In the genomic region with DNA sequence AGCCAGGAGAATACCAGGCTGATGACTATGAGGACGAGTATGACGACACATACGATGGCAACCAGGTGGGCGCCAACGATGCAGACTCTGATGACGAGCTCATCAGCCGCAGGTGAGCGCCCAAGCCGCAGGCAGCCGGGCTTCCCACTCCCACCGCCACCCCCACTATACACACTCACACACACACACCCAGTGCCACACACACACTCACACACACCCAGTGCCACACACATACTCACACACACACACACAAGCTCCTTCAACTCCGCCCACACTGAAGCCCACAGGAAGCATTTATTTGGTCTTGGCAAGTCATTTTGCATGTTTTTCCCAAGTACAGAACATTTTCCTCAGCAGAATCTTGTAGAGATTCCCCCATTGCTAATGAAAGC, we compare ENCODE assay signal across 25 mouse cellular contexts. TPM values are rescaled to one million over a fixed set of nuclear protein-coding genes. Genes with fewer than 3 reads are reported as not detected.
A peak's percentile ranks its signal among the peaks of the same experiment; 100 is the strongest.
DNase-seq lines count a peak whose midpoint lies in the region; ATAC-seq lines count a peak whose summit lies in the region.
"Had no signal": no experiment of that assay in that cellular context is flagged by ENCODE, and none has a peak within 500 bp of the region (broad histone marks: within the 10 kb centered on the region; RNA-seq: fewer than 3 reads in every experiment).

No protein-coding gene starts in this region.

- 0 out of 2 replicates have a peak overlapping the region, but pooled peaks have one; percentile 41 for H3K27ac ChIP-seq in midbrain, embryonic 13.5 days
- H3K27ac ChIP-seq in midbrain, embryonic 14.5 days (replicated peaks; ENCODE audit: low read depth, low read length), result no peak overlapping the region
- H3K27ac ChIP-seq: hindbrain, embryonic 15.5 days; kidney, postnatal 0 days; neural tube, embryonic 12.5 days had no signal

- H3K27me3 ChIP-seq in midbrain, embryonic 13.5 days, result no peaks in the 10 kb centered on the region
- no peaks in the 10 kb centered on the region for H3K27me3 ChIP-seq in midbrain, embryonic 14.5 days (ENCODE audit: control insufficient read depth, insufficient read depth, low read length)
- H3K27me3 ChIP-seq: heart, embryonic 12.5 days; hindbrain, embryonic 15.5 days; neural tube, embryonic 12.5 days had no signal

- no peaks in the 10 kb centered on the region for H3K9me3 ChIP-seq in midbrain, embryonic 13.5 days
- no peaks in the 10 kb centered on the region for H3K9me3 ChIP-seq in midbrain, embryonic 14.5 days (ENCODE audit: control insufficient read depth, low read length)
- H3K9me3 ChIP-seq: heart, embryonic 12.5 days; hindbrain, embryonic 15.5 days; neural tube, embryonic 12.5 days had no signal

- no peak overlapping the region for H3K4me2 ChIP-seq in midbrain, embryonic 13.5 days (replicated peaks)
- H3K4me2 ChIP-seq in midbrain, embryonic 14.5 days (ENCODE audit: low read length), result no peak overlapping the region
- H3K4me2 ChIP-seq: heart, embryonic 12.5 days; hindbrain, embryonic 15.5 days; liver, embryonic 11.5 days; neural tube, embryonic 12.5 days had no signal

- H3K4me3 ChIP-seq in midbrain, embryonic 13.5 days (replicated peaks), result no peak overlapping the region
- H3K4me3 ChIP-seq in midbrain, embryonic 14.5 days (replicated peaks; ENCODE audit: low read depth, low read length), result no peak overlapping the region
- H3K4me3 ChIP-seq: heart, embryonic 12.5 days; hindbrain, embryonic 15.5 days; neural tube, embryonic 12.5 days had no signal

- WGBS in midbrain, embryonic 13.5 days, result 87% methylated on average over 12 of the region's 12 CpGs
- WGBS in midbrain, embryonic 14.5 days, result 94% methylated on average over 12 of the region's 12 CpGs

- H3K9ac ChIP-seq in midbrain, embryonic 13.5 days (replicated peaks), result no peak overlapping the region
- no peak overlapping the region for H3K9ac ChIP-seq in midbrain, embryonic 14.5 days (replicated peaks; ENCODE audit: low read length)
- H3K9ac ChIP-seq: heart, embryonic 12.5 days; hindbrain, embryonic 15.5 days; neural tube, embryonic 12.5 days had no signal

- peak; percentile 35 to 52 for DNase-seq in frontal cortex, postnatal 36 days (ENCODE audit: low spot score in 2 of 2)
- DNase-seq in frontal cortex, postnatal 14 days (ENCODE audit: low spot score in 2 of 2), result no peak
- no peak for DNase-seq in midbrain, embryonic 14.5 days
- peak; percentile 48 to 56 for DNase-seq in left cerebral cortex, postnatal 36 days (ENCODE audit: low spot score in 2 of 2)
- peak; percentile 49 for DNase-seq in right cerebral cortex, postnatal 25 days
- DNase-seq in natural killer cell, adult 2 months (ENCODE audit: low spot score in 2 of 2), result no peak
- no peak for DNase-seq in lung, adult 18-20 months
- DNase-seq: cerebellum, adult 11 months; thymus, adult 2 months had no signal

- H3K4me1 ChIP-seq in midbrain, embryonic 13.5 days (replicated peaks), result peaks cover 4% of the 10 kb centered on the region; the same call in 1 of the 2 replicates
- H3K4me1 ChIP-seq in midbrain, embryonic 14.5 days (ENCODE audit: control insufficient read depth, insufficient read depth, low read length), result no peaks in the 10 kb centered on the region
- H3K4me1 ChIP-seq: hindbrain, embryonic 15.5 days; neural tube, embryonic 12.5 days had no signal

- ATAC-seq in midbrain, embryonic 13.5 days, result no peak
- ATAC-seq in midbrain, embryonic 14.5 days (ENCODE audit: low FRiP score, low TSS enrichment), result no peak
- ATAC-seq: intestine, embryonic 16.5 days; lung, postnatal 0 days; midbrain, embryonic 16.5 days had no signal

- intact Hi-C loops in left cerebral cortex, postnatal 36 days (cut with DNase I), result no loop called here

- H3K36me3 ChIP-seq in midbrain, embryonic 13.5 days, result peaks cover 89% of the 10 kb centered on the region
- H3K36me3 ChIP-seq in midbrain, embryonic 14.5 days (ENCODE audit: control insufficient read depth, insufficient read depth, low read length), result peaks cover 78% of the 10 kb centered on the region

RNA-seq across cellular contexts. Expression of gene Uqcr10, which starts 24.7 kb away (rescaled TPM):
- 524 and 547 TPM in 2 replicates for polyA plus RNA-seq in midbrain, embryonic 13.5 days (2015; fragmentation: Nextera tagmentation; extraction: Ambion mirVana)
- polyA plus RNA-seq in midbrain, embryonic 14.5 days (2014; fragmentation: Nextera tagmentation; extraction: Ambion mirVana), result 495 and 649 TPM in 2 replicates
- 100 to 1,000 TPM; 360 to 388 TPM for total RNA-seq in left cerebral cortex, postnatal 36 days (2021)

RNA-seq across cellular contexts. Expression of gene Zmat5, which starts 25.0 kb away (rescaled TPM):
- 66.9 and 72.9 TPM in 2 replicates for polyA plus RNA-seq in midbrain, embryonic 13.5 days (2015; fragmentation: Nextera tagmentation; extraction: Ambion mirVana)
- 60.0 and 63.6 TPM in 2 replicates for polyA plus RNA-seq in midbrain, embryonic 14.5 days (2014; fragmentation: Nextera tagmentation; extraction: Ambion mirVana)
- 10 to 100 TPM; 31.8 to 32.9 TPM for total RNA-seq in left cerebral cortex, postnatal 36 days (2021)

RNA-seq across cellular contexts. Expression of gene Ascc2, which starts 41.9 kb away (rescaled TPM):
- 23.1 and 23.8 TPM in 2 replicates for polyA plus RNA-seq in midbrain, embryonic 13.5 days (2015; fragmentation: Nextera tagmentation; extraction: Ambion mirVana)
- 15.4 and 21.7 TPM in 2 replicates for polyA plus RNA-seq in midbrain, embryonic 14.5 days (2014; fragmentation: Nextera tagmentation; extraction: Ambion mirVana)
- 10 to 100 TPM; 15.1 to 21.6 TPM for total RNA-seq in left cerebral cortex, postnatal 36 days (2021)

RNA-seq across cellular contexts. Expression of gene Gm11032, which starts 59.6 kb away (rescaled TPM):
- polyA plus RNA-seq in midbrain, embryonic 13.5 days (2015; fragmentation: Nextera tagmentation; extraction: Ambion mirVana), result not detected in 2 replicates
- polyA plus RNA-seq in midbrain, embryonic 14.5 days (2014; fragmentation: Nextera tagmentation; extraction: Ambion mirVana), result not detected in 2 replicates
- not detected for total RNA-seq in left cerebral cortex, postnatal 36 days (2021)
- total RNA-seq: adrenal gland, adult 2 months; gastrocnemius, postnatal 4 days; heart, postnatal 25 days; megakaryocyte, adult 5-6 weeks had no signal
- polyA plus RNA-seq: adrenal gland, adult 2 months; brain, embryonic 14.5 days; frontal cortex, adult 2 months; heart, embryonic 12.5 days; hindbrain, embryonic 15.5 days; intestine, embryonic 16.5 days; kidney, postnatal 0 days; liver, embryonic 11.5 days; lung, postnatal 0 days; midbrain, embryonic 16.5 days; neural tube, embryonic 12.5 days; stomach, embryonic 14.5 days; thymus, adult 2 months had no signal

Comparison
In these comparisons a context has a peak if more than half of its experiments do, and no peak if none do; other contexts are left out.
1. DNase-seq: peak in frontal cortex, postnatal 36 days (2 of 2), left cerebral cortex, postnatal 36 days (2 of 2) and right cerebral cortex, postnatal 25 days (single experiment); none in frontal cortex, postnatal 14 days (0 of 2), midbrain, embryonic 14.5 days (single experiment), natural killer cell, adult 2 months (0 of 2) and lung, adult 18-20 months (0 of 2).